Mouse (Mus musculus) lung, embryonic 14.5 days (tissue): Measurements from ENCODE around the gene Tspoap1. TPM values are rescaled to one million over a fixed set of nuclear protein-coding genes. Genes with fewer than 3 reads are reported as not detected.
A peak's percentile ranks its signal among the peaks of the same experiment; 100 is the strongest.

ENCODE experiments used
- ATAC-seq: fragments of 200-750 bp; cut with Nextera tagmentation; 2 replicates; pipeline ENCODE4 v1.8.0; 2017; ENCODE audit warnings: mild to moderate bottlenecking, moderate TSS enrichment, moderate library complexity; ENCODE audit not compliant: insufficient read depth
- DNase-seq: peaks from one replicate; pipeline ENCODE4 v3.0.0-alpha.2; 2015
- H3K27ac ChIP-seq: fragments of 300-500 bp; sonication (generic); 2 replicates; pipeline ENCODE4 v1.5.1; 2014; ENCODE audit warnings: low read depth, mild to moderate bottlenecking, moderate library complexity
- H3K27me3 ChIP-seq: fragments of 300-500 bp; sonication (generic); 2 replicates; pipeline ENCODE4 v1.6.1; 2014; ENCODE audit warnings: low read length, control low read depth; ENCODE audit not compliant: insufficient read depth
- H3K36me3 ChIP-seq: fragments of 300-500 bp; sonication (generic); 2 replicates; pipeline ENCODE4 v1.6.1; 2014; ENCODE audit warnings: control low read depth; ENCODE audit not compliant: insufficient read depth
- H3K4me1 ChIP-seq: fragments of 300-500 bp; sonication (generic); 2 replicates; pipeline ENCODE4 v1.6.1; 2014; ENCODE audit warnings: antibody characterized with exemption, control low read depth; ENCODE audit not compliant: insufficient read depth
- H3K4me2 ChIP-seq: fragments of 300-500 bp; sonication (generic); 2 replicates; pipeline ENCODE4 v1.6.1; 2014; ENCODE audit warnings: mild to moderate bottlenecking
- H3K4me3 ChIP-seq: fragments of 300-500 bp; sonication (generic); 2 replicates; pipeline ENCODE4 v1.5.1; 2014; ENCODE audit warnings: low read depth, low read length
- H3K9ac ChIP-seq: fragments of 300-500 bp; sonication (generic); 2 replicates; pipeline ENCODE4 v1.6.1; 2014
- H3K9me3 ChIP-seq: fragments of 300-500 bp; sonication (generic); 2 replicates; pipeline ENCODE4 v1.6.1; 2016; ENCODE audit warnings: low read depth, low read length, control low read depth
- CTCF ChIP-seq: IDR thresholded peaks from 2 replicates; pipeline ENCODE4 v1.5.1; 2016; ENCODE audit warnings: antibody characterized with exemption, low read depth
- WGBS: fragments of 180-500 bp; shearing (Covaris S2); extraction: QIAGEN DNeasy Blood & Tissue Kit; methylation state at CpG from one replicate; pipeline ENCODE4 v1.1.7; 2014; 5-methylcytosine and 5-hydroxymethylcytosine counted together
- polyA plus RNA-seq: library from polyadenylated mRNA; unstranded; fragments of >200 nt; fragmentation: Nextera tagmentation; extraction: Ambion mirVana; gene quantifications from 2 replicates; pipeline ENCODE4 v1.2.1, GENCODE M21; 2014

Tspoap1 gene
- polyA plus RNA-seq, 1 experiment from 2014 or later: 2.5 TPM

- WGBS: 61% methylated on average over 11 of the region's 11 CpGs
- ATAC-seq: no peak
- TF ChIP-seq CTCF: no peak
- Histone ChIP-seq H3K4me2 (no peak overlapping the region), H3K4me3 (no peak overlapping the region), H3K27ac (no peak overlapping the region), H3K9me3 (no peaks in the 10 kb centered on the region), H3K4me1 (0 out of 2 replicates have a peak, but pooled peaks cover 4% of the 10 kb centered on the region), H3K9ac (no peak overlapping the region), H3K36me3 (no peaks in the 10 kb centered on the region), H3K27me3 (peaks cover 68% of the 10 kb centered on the region)
- DNase-seq: no peak
These were observed 910 bp downstream of the Tspoap1 start for GRCm38 (mm10) chr11:87761181-87761721.

GRCm38 (mm10) chr11:87761806-87762701 is 1.7 kb downstream of the Tspoap1 start:
- H3K4me2 ChIP-seq: no peak overlapping the region
- WGBS: 72% methylated on average over 14 of the region's 14 CpGs

GRCm38 (mm10) chr11:87762702-87763385 is 2.5 kb downstream of the Tspoap1 start:
- 36% methylated on average over 12 of the region's 12 CpGs for WGBS
- Histone ChIP-seq H3K27ac (no peak overlapping the region), H3K36me3 (no peaks in the 10 kb centered on the region), H3K9me3 (no peaks in the 10 kb centered on the region), H3K4me3 (peak overlapping the region; percentile 49; the same call in 1 of the 2 replicates), H3K4me2 (no peak overlapping the region), H3K4me1 (0 out of 2 replicates have a peak, but pooled peaks cover 4% of the 10 kb centered on the region), H3K27me3 (peaks cover 76% of the 10 kb centered on the region), H3K9ac (no peak overlapping the region)
- DNase-seq (no peak), ATAC-seq (no peak)
- no peak for TF ChIP-seq CTCF

More at GRCm38 (mm10) chr11:87761806-87762701, 1.7 kb downstream of the Tspoap1 start:
- no peak overlapping the region for H3K27ac ChIP-seq
- 0 out of 2 replicates have a peak, but pooled peaks cover 4% of the 10 kb centered on the region for H3K4me1 ChIP-seq
- peaks cover 76% of the 10 kb centered on the region for H3K27me3 ChIP-seq
- H3K9ac ChIP-seq: no peak overlapping the region
- H3K9me3 ChIP-seq: no peaks in the 10 kb centered on the region
- no peak overlapping the region for H3K4me3 ChIP-seq
- H3K36me3 ChIP-seq: no peaks in the 10 kb centered on the region
- DNase-seq: no peak
- no peak for ATAC-seq
- TF ChIP-seq CTCF: no peak

DNA sequence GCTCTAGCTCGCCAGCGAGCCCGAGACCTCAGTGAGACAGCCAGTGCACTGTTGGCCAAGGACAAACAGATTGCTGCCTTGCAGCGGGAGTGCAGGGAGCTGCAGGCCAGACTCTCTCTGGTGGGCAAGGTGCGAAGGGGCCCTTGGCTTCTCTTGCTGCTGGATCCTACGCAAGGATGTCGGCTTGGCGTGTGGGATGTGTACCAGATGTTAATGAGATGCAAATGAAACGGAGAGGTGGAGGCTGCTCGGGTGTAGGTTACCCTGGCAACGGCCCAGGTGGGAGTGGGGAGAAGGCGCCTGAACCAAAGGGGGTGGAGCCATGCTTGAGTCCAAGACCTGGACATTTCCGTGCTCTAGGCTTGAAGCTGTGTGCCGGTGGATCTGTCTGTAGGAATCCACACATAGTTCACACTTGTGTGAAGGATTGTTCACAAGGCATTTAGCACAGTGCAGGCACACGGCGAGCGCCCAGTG is 3.2 kb downstream of the Tspoap1 start:
- Histone ChIP-seq H3K4me1 (0 out of 2 replicates have a peak, but pooled peaks cover 4% of the 10 kb centered on the region), H3K27me3 (peaks cover 76% of the 10 kb centered on the region), H3K4me3 (peak overlapping the region; percentile 49), H3K4me2 (peak overlapping the region; percentile 93), H3K9me3 (no peaks in the 10 kb centered on the region), H3K9ac (peak overlapping the region; percentile 53; the same call in 1 of the 2 replicates), H3K36me3 (no peaks in the 10 kb centered on the region), H3K27ac (no peak overlapping the region)
- DNase-seq (peak; percentile 54), ATAC-seq (peak; percentile 47)
- 2% methylated on average over 17 of the region's 17 CpGs for WGBS
- TF ChIP-seq CTCF: peak; percentile 17; the same call in 1 of the 2 replicates

GRCm38 (mm10) chr11:87763988-87764876 is 3.9 kb downstream of the Tspoap1 start:
- ATAC-seq: peak; percentile 55
- WGBS: under 1% methylated on average over 65 of the region's 65 CpGs

DNA sequence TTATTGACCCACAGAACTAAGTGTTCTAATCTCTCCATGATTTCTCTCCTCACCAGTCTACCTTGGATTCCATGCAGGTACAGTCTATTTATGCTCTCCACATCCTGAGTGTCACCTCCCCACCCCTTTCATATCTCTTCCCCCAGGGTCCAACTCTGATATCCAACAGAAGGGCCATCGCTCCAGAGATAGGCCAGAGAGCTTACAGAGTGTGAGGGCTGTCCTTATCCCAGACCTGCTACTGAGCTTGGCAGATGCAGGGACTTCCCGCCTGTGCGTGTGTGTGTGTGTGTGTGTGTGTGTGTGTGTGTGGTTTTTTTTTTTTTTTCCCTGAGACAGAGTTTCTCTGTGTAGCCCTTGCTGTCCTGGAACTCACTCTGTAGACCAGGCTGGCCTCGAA is 8.4 kb downstream of the Tspoap1 start:
- ATAC-seq: no peak
- Histone ChIP-seq H3K4me3 (no peak overlapping the region), H3K9me3 (no peaks in the 10 kb centered on the region), H3K36me3 (no peaks in the 10 kb centered on the region), H3K27ac (no peak overlapping the region), H3K4me1 (0 out of 2 replicates have a peak, but pooled peaks cover 1% of the 10 kb centered on the region), H3K9ac (no peak overlapping the region), H3K27me3 (peaks cover 32% of the 10 kb centered on the region), H3K4me2 (no peak overlapping the region)
- no peak for TF ChIP-seq CTCF
- WGBS: 87% methylated on average over 4 of the region's 4 CpGs
- no peak for DNase-seq

More at GRCm38 (mm10) chr11:87763988-87764876, 3.9 kb downstream of the Tspoap1 start:
- 0 out of 2 replicates have a peak, but pooled peaks cover 4% of the 10 kb centered on the region for H3K4me1 ChIP-seq
- H3K4me3 ChIP-seq: peak overlapping the region; percentile 49
- no peak for TF ChIP-seq CTCF
- no peak overlapping the region for H3K27ac ChIP-seq
- no peaks in the 10 kb centered on the region for H3K9me3 ChIP-seq
- H3K36me3 ChIP-seq: no peaks in the 10 kb centered on the region
- H3K9ac ChIP-seq: peak overlapping the region; percentile 53
- peak overlapping the region; percentile 93 for H3K4me2 ChIP-seq
- DNase-seq: peak; percentile 27
- H3K27me3 ChIP-seq: peaks cover 76% of the 10 kb centered on the region
